Mouse (Mus musculus) cerebellum, adult 18-20 months (tissue): ENCODE results near the gene Hspb3.

Experiments
- DNase-seq, 2 experiments: peaks; one replicate each; pipeline ENCODE4 v3.0.0; 2021

Gene Hspb3

DNA sequence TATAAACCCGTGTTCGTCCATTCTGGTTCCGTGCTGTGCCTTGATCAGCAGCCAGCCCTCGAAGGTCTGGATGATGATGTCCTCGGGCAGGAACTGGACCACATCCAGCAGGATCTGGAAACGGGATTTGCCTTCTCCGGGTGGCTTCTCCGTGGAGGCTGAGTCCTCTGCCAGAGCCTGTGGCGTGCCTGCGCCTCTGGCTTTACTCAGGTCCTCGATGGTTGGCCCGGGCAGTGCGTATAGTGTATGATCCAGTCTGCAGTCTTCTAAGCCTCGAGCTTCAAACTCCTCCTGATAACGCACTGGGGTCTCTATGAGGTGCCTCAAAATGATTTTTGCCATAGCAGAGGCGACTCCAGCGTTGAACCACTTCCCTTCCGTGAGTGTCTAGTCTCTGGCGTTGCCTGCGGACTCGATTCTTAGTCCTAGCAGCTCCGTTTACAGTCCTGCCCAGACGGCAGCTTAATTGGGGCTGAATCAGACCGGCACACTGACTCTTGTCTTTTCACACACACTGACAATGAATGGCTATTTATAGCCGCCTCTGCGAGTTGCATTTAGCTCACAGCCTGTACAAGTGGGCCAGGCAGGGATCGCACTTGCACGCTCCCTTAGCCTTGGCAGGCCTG, at the start of gene Hspb3:
Gene Hspb3 (minus strand): TSS at position 526 of the 629 bp plus-strand sequence.
- peak; percentile 72 to 73 for DNase-seq

DNA sequence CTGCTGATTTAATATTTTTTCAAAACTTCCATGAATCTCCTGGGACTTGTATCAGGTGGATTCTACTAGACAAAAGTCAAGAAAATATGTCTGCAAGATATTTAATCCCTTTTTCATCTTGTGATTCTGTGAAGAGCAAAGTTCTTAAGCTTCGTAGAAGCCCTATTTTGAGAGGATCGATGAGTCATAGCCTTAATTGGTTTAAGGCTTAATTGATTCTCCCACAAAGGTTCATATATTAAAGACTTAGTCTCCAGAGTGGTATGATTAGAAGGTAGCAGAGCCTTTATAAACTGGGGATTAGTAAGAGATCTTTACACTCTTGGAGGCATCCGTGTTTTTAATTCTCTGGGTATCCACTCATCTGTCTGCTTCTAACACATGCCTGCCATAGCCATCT, 49.7 kb upstream of the Hspb3 start:
- DNase-seq: no peak

DNA sequence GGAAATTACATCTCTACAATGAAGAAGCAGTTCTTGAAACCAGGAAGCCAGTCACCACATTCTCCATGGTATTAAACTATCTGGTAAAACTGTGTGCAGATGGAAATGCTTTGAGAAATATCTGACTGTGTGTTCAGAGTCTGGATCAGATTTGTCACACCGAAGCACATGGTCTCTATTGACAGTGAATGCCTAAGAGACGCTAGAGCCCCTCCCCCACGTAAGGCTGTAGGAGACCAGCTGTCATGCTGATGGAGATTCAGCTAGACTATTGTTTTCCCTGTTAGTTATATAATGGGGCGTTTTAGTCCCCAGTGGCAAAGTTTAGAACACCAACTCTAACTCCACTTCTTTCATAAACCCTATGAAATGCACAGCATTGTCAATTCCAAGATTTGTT, 42.7 kb upstream of the Hspb3 start:
- DNase-seq: no peak

DNA sequence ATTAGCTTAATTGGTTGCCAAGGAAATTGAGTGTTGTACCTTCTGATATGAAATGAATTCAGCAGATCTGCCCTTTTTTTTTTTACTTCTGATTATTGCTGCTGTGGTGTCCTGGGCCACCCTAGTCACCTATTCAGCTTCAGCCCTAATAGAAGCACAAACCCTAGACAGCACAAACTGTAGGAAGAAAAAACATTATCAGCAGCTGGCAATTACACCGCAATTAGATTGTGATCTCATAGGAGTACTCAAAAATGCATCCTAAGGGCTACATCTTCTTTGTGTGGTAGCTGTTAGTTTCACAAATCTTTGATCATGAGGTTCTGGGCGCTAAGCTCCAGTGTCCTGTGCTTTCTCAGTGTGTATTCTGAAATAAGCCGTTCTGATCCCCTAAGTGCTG, 37.7 kb upstream of the Hspb3 start:
- DNase-seq: no peak

DNA sequence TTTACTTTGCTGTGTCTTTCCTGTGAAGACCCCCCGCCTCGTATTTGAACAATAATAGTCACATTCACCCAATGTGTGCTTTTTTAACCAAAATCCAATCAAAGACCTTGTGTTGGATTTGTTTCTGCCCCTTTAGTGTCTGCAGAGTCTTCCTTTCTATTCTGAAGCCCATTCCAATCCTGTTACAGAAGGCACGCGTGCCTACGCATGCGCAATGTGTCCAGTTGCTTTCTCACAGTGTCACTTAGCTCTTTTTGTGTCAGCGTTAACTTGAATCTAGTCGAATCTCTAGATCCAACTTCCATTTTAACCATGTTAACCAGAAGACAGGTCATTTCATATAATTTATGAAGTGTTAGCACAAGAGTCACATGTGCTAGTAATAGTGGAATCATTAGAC, 36.5 kb upstream of the Hspb3 start:
- DNase-seq: no peak

DNA sequence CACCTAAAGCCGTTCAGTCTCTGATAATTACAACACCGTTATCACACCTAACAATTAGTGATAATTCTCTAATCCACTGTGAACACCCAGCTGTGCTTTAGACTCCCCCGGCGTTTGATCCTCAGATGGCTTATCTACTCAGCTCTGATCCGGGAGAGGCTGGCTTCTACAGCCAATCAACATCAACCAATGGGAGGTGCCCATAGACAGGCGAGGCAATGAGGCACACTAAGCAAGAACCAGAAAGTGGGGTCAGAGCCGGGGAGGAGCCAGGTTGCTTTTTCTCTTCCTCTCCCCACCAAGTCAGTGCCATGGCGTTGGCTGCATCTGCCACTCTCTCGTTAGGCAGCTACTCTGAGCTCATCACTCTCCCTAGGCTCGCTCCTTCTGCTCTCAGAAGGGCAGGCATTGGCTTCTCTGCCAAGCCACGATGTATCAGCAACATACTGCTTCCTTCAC, 36.0 kb upstream of the Hspb3 start:
- no peak for DNase-seq

DNA sequence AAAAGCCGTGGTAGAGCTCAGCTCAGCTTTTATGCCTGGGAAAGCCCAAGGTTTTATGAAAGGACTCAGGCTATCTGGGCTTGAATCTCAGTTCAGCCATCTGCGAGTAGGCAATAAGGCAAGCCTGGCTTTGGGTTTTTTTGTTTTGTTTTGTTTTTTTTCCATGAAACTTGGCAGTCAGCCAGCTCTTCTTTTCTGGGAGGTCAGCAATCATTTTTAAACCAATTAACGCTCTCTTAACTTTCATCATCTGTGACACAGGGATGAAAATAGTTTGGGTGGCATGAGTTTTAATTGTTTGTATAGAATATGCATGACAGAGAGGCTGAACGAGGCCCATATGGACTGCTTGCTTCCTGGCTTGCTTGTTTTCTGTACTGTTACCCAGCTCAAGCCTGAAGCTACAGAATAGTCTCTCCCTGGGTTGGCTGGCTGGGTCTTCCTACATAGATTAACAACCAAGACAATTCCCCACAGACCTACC, 33.4 kb upstream of the Hspb3 start:
- DNase-seq: no peak

DNA sequence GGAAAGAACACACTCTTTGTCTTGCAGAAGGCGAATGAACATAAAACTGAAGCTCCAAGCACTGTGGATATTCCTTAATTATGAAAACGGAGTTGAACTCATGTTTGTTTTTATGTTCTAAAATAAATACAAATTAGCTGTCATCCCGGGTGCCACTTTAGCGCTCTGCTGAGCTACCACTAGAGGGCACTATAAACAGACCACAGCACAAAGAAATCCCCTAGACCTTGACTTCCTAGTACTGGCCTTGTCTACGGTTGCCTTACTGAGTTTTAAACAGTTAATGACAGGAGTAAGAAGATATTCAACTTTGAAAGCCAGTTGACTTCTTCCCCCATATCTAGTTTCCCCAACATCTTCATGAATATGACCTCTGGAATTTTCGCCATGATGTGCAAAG, 29.9 kb upstream of the Hspb3 start:
- DNase-seq: peak; percentile 12 to 38

DNA sequence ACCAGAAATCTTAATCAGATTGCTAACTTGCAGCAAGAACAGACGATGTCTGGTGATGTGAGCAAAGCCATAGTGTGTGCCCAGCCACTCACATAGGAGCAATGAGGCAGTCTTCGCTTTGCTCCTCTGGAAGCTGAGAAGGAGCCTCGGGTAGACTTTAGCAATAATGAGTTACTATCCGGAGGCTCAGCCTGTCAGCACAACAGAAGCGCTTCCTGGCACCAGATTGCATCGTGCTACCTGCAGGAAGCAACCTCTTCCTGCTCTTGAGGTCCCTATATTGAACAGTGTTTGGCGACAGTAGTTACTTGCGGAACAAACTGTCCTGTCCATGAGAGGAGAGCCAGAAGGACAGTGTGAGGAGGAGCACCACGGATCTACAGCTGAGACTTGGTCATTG, 28.2 kb upstream of the Hspb3 start:
- DNase-seq: no peak

DNA sequence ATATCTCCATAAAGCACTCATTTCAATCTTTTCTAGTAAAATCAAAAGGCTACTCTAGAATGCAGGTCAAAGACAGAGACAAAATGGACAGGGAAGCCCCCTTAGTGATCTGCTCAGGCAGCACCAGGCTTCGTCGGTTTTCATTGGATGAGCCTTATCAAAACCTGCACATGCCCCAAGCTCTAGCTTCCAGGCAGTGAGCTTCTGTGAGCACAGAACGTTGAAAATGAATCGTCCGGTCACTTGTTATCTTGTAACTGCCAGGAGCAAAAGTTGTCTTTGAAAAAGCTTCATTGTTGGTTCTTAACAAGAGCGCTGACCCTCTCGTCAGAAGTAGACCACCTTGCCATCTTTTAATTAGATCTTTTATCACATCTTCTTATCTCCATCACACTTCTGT, 26.4 kb upstream of the Hspb3 start:
- DNase-seq: no peak

DNA sequence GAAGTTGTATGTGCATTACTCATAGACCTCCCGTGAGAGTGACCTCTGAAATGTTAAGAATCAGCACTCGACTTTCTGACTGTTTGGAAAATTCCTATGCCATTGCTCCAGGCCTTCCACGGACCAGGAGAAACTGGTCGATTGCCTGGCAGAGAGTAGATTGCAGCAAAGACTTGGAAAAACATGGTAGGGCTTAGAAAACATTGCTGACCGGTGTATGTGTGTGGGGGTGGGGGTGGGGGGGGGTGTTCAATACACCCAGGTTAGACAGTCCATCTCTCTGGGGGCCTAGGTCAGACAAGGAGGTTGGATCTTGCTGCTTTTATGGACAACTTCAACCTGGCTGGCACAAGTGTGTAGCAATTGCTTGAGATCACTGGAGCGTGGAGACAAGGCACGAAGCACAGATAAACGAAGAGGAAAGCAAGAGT, 23.2 kb upstream of the Hspb3 start:
- no peak for DNase-seq

DNA sequence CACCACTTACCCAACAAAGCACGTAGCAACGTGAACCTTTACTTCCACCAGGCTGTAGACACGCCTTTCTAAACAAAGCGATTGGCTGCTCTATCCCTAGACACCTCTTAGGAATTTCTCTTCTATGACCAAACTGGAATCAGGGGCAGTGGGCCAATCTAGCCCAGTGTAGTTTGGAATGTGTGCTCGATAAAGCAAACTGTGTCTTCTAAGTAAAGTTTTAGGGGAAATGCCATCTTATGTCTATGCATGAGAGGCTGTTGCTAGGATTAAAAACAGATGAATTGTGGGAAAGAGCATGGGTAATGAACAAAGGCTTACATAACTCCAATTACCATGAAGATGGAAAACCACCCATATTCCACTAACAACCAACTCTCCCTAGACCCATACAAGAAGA, 19.3 kb upstream of the Hspb3 start:
- no peak for DNase-seq

DNA sequence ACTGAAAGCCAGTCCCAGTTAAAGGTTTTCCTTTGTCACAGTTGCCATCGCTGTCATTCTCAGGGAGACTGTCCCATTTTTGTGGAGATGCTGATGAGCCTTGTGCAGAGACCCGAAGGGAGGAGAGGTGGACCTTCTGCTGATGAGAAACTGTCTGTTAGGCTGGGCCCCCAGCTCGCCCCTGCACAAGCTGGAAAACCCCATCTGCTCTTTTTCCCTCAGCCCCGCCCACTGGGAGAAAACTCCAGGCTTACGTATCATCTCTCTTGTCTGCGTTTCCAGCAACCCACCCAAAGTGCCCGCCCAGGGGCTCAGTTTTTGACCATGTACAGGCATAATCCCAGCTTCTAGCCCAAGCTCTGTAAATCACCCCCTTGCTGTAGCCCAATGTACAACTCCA, 17.2 kb upstream of the Hspb3 start:
- no peak for DNase-seq

DNA sequence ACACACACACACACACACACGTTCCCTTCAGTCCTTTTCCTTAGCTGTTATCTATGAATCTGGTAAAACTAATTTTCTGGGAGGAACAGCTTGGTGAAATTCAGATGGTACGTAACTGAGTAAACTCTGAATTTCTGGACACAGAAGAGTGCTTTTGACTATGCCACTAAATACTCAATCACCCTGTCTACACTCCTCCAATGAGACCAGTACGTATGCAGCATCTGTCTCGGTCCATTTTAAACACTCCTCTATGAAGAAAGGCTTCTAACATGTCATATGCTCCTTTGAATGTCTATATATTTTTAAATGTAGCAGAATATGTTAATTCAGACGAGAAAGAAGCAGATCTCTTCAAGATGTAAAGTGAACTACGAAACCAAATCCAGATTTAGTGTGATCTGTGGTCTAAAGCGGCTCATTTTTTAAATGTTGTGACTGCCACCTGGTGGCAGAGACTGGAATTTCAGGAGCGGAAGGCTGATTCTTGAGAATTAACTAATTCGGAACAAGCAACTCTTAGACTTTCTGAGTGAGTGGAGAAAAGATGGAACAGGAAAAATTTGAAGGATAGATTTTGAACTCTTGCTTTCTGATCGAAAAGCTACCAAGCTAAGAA, 6.1 kb upstream of the Hspb3 start:
- peak; percentile 36 to 67 for DNase-seq

DNA sequence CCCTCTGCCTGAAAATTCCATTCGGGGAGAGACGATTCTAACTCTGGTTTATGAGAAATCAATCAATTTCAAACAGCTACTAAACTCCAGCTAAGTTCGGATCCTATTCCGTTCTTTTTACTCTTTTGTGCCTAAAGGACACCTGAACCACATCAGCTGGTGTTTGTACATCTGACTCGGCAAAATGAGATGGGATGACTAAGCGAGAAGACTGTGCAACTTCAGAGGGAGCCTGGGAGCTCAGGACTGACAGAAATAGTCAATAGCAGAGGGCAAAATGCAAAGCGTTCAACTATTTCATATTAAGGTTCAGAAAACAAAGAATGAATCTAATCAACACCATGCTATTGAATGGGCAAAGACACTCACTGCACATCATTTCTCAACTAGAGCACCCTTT, 407 bp upstream of the Hspb3 start:
- no peak for DNase-seq

DNA sequence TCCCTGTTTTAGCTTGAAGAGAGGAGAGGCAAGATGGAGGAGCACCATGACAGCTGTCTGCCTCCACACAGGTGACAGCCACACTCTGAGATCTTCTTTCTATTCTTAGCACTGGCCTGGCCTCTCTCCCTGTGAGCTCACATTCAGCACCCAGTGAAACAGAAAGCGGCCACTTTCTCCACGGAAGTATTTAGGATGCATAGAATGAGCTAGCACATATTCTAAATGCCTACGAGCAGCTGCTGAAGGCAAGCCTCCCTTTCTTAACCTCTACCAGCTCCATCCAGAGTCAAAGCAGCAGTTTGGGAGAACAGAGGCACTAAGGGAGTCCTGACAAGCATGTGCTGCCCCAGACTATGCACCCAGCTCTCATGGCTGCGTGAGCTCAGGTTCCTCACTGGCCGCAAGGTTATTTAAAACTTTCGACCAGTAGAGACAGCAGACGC, 1.6 kb downstream of the Hspb3 start:
- DNase-seq: no peak

DNA sequence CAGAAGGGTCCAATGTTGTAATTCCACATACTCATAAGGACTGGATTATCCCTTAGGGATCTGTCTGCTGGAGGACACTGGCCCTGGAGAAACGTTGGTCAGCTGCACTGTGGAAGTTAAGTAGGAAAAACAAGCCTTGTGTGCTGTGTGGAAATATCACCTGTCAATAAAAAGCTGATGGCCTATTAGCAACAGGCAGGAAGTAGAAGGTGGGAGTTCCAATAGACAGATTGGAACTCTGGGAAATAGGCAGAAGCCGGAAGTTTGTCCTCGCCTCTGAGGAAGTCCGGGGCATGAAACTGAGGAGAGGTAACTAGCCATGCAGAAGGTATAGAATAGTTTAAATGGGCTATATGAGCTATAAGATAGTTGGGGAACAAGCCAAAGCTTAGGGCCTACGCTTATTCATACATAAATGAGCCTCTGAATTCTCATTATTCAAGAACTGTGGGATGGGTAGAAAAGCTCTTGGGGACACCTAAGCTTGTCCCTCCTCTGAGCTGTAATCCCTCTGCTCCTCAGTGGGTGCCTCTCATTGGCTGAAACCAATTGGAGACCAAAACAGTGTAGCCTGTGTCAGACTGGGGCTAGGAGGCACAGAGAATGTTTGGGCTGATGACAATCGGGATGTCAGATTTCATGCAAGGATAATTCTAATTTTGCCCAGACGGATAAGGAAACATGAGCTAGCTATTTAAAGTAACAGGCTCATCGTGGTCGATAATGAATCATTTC, 2.7 kb downstream of the Hspb3 start:
- DNase-seq: no peak

DNA sequence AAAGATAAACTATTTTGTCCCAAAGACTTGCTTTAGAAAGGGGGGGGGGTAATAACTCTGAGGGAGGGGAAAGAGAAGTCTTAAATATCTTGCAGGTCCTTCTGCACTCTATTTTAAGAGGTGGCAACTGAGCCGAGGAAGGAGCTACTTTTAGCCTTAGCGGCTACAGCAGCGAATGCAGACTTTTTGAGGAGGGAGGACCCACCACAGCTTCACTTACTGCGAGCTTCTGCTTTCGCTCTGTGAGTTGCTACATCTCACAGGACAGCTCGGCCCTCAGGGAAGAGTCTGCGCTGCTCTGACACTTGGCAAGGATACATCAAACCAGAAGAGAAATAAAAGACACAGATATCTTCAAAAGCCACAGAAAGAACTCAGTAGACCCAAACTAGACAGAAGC, 6.3 kb downstream of the Hspb3 start:
- no peak for DNase-seq

DNA sequence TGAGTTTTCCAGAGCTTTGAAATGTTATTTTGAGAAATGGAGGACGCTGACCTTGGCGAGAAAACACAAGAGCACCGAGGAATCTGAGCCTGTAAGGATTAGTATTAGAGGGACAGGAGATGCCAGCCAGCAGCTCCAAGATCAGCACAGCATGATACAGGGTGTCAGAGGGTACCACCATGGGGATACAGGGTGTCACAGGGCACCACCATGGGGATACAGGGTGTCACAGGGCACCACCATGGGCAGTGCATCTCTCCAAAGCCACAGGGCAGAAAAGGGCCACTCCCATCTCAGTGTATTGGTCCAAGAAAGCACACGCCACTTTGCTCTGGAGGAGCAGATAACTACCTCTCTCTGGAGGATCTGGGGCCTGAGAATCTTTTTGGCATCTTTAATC, 6.8 kb downstream of the Hspb3 start:
- no peak for DNase-seq

DNA sequence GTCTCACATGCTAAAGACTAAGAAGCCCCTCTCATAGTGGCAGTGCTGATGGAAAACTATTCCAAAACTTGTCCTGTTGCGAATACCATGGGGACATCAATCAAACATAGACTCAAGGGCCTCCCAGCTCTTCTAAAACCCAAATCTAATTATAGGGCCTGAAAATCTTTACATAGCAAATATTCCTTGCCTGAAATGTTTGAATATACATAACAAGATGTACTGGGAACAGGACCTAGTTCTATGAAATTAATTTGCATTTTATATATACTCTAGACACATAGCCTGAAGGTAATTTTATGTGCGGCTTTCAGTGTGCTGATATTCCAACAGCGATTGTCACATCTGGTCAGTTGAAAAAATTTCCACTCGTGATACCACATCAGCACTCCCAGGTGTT, 8.0 kb downstream of the Hspb3 start:
- no peak for DNase-seq

DNA sequence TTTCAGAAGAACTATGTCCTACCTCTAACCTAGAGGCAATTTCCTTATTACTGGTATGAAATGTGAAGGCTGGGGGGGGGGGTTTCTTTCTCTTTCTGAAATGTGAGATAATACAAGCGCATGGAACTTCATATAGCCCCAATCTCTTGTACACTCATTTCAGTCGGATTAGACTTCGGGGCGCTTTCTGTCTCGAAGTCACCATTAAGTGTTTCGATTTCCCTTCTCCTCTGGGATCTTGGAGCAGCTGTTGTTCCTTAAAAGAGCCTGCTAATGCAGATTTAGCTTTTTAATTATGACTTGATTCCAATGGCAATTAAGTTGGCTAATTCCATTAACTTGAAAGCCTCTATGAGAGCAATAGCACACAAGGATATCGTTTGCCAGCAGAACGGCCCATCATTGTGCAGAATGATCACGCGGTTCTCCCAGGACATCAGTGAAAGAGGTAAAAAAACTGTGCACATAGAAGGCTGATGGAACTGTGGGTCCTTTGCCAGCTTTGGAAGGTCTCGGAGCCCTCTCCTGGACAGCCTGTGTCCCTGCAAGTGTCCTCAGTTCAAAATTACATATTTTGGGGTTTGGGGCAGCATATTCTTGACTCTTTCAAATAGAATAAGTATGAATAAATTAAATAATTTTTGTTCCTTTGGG, 22.4 kb downstream of the Hspb3 start:
- no peak for DNase-seq

DNA sequence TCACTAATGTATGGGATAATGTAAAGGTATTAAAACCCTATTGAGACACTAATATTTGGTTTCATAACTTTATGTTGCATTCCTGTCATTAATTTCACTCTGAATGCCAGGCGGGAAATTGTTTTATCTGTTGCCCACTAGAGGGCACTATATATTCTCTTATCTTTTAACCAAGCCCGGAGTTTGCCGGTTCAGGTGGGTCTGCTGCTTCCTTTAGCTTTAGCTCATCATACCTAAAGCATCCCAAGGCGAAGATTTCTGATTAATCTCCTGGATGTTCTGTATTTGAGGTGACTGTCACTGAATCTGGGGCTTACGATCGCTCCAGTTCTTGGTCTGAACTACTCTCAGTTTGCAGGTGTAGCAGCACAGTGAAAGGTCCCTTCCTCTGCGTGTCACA, 24.6 kb downstream of the Hspb3 start:
- peak; percentile 13 to 31 for DNase-seq

DNA sequence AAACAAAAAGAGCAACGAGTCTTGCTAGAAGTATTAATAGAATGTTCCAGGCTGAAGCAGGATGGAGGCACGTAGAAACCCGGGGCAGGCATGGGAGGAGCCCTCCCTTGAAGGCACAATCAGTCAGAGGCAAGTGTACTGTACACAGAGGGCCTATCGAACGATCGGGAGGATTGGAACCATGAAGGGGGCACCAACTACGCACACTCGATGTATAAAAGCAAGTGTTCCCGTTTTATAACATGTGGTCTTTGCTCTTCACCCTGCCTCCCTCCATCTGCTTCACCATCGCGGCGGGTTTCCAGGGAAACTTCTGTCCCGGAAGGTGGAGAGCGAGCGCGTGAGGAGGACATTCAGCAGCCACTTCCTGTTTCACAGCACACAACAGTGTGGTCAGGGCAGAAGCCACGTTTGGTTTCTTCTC, 27.7 kb downstream of the Hspb3 start:
- no peak for DNase-seq
